Mouse (Mus musculus) MEL (cell line): ENCODE measurements around the gene Neurl2. TPM values are rescaled to one million over a fixed set of nuclear protein-coding genes. Genes with fewer than 3 reads are reported as not detected.
"Not testable (repeated sequence)": the region's sequence is repeated elsewhere in the genome, so short reads cannot be mapped to it uniquely, and the experiment has no call there.

Source experiments
- DNase-seq: peaks from one replicate; pipeline ENCODE4 v3.0.0; 2011; ENCODE audit warnings: low read depth, low spot score
- H3K27ac ChIP-seq: 2 replicates; pipeline ENCODE4 v1.5.1; 2012; ENCODE audit warnings: low read depth, mild to moderate bottlenecking, control low read depth, low read length, moderate library complexity; ENCODE audit not compliant: control insufficient read depth
- H3K27me3 ChIP-seq, 2 experiments: fragments of 150-350 bp in 1 of 2; sonication (generic) in 1 of 2; 2 replicates each; pipeline ENCODE4 v1.6.1; 2012; ENCODE audit warnings: low read length in 2 of 2, mild to moderate bottlenecking in 2 of 2, improper control_type of control experiment in 1 of 2, moderate library complexity in 1 of 2; ENCODE audit not compliant: insufficient read depth in 2 of 2, control insufficient read depth in 1 of 2
- H3K36me3 ChIP-seq, 2 experiments: 2 replicates each; pipeline ENCODE4 v1.6.1; 2012 to 2014; ENCODE audit warnings: low read length in 2 of 2, improper control_type of control experiment in 1 of 2, inconsistent platforms in 1 of 2, mild to moderate bottlenecking in 1 of 2; ENCODE audit not compliant: insufficient read depth in 2 of 2, control insufficient read depth in 1 of 2
- H3K4me1 ChIP-seq, 2 experiments: fragments of 150-350 bp in 1 of 2; sonication (generic) in 1 of 2; 2 replicates each; pipeline ENCODE4 v1.6.1; 2012; ENCODE audit warnings: low read length in 2 of 2, improper control_type of control experiment in 1 of 2, mild to moderate bottlenecking in 1 of 2; ENCODE audit not compliant: insufficient read depth in 2 of 2, control insufficient read depth in 1 of 2
- H3K4me3 ChIP-seq, 2 experiments: fragments of 150-350 bp in 1 of 2; sonication (generic) in 1 of 2; 2 replicates each; pipeline ENCODE4 v1.5.1; 2012; ENCODE audit warnings: low read depth in 2 of 2, low read length in 2 of 2, mild to moderate bottlenecking in 2 of 2, moderate library complexity in 2 of 2, control low read depth in 1 of 2, improper control_type of control experiment in 1 of 2; ENCODE audit not compliant: control insufficient read depth in 1 of 2, insufficient read depth in 1 of 2
- H3K79me2 ChIP-seq: 2 replicates; pipeline ENCODE4 v1.6.1; 2012; ENCODE audit warnings: mild to moderate bottlenecking, low read length, moderate library complexity; ENCODE audit not compliant: control insufficient read depth, poor library complexity, insufficient read depth
- H3K9ac ChIP-seq: 2 replicates; pipeline ENCODE4 v1.6.1; 2012; ENCODE audit warnings: low read depth, mild to moderate bottlenecking, control low read depth, low read length, moderate library complexity; ENCODE audit not compliant: control insufficient read depth, poor library complexity, severe bottlenecking
- H3K9me3 ChIP-seq: fragments of 150-350 bp; sonication (generic); replicated peaks from 2 replicates; pipeline ENCODE4 v1.6.1; 2012; ENCODE audit warnings: mild to moderate bottlenecking, low read length, improper control_type of control experiment, moderate library complexity; ENCODE audit not compliant: insufficient read depth
- BHLHE40 ChIP-seq: IDR thresholded peaks from 2 replicates; pipeline ENCODE4 v1.6.1; 2012; ENCODE audit warnings: low read depth, mild to moderate bottlenecking, inconsistent platforms, low read length, improper control_type of control experiment, borderline replicate concordance
- CHD1 ChIP-seq: IDR thresholded peaks from 2 replicates; pipeline ENCODE4 v1.6.1; 2012; ENCODE audit warnings: low read depth, mild to moderate bottlenecking, inconsistent platforms, low read length, improper control_type of control experiment
- CHD2 ChIP-seq: IDR thresholded peaks from 2 replicates; pipeline ENCODE4 v1.6.1; 2011; ENCODE audit warnings: low read length, improper control_type of control experiment
- CTCF ChIP-seq, 3 experiments: IDR thresholded peaks in 2 of 3; conservative IDR thresholded peaks in 1 of 3; 2 replicates each; pipeline ENCODE4 v1.5.1; 2011 to 2012; ENCODE audit warnings: low read length in 3 of 3, low read depth in 2 of 3, mild to moderate bottlenecking in 2 of 3, improper control_type of control experiment in 1 of 3, inconsistent platforms in 1 of 3, mixed read lengths in 1 of 3, moderate library complexity in 1 of 3; ENCODE audit not compliant: control insufficient read depth in 1 of 3, insufficient read depth in 1 of 3, poor library complexity in 1 of 3, severe bottlenecking in 1 of 3
- E2F4 ChIP-seq: IDR thresholded peaks from 2 replicates; pipeline ENCODE4 v1.6.1; 2011; ENCODE audit warnings: low read depth, low read length, improper control_type of control experiment, borderline replicate concordance
- ELF1 ChIP-seq: IDR thresholded peaks from 2 replicates; pipeline ENCODE4 v1.6.1; 2014; ENCODE audit warnings: low read depth, mild to moderate bottlenecking, inconsistent platforms, low read length, improper control_type of control experiment, moderate library complexity
- EP300 ChIP-seq, 2 experiments: IDR thresholded peaks; 2 replicates each; pipeline ENCODE4 v1.6.1; 2011; ENCODE audit warnings: improper control_type of control experiment in 2 of 2, low read length in 2 of 2, low read depth in 1 of 2, mild to moderate bottlenecking in 1 of 2
- ETS1 ChIP-seq: IDR thresholded peaks from 2 replicates; pipeline ENCODE4 v1.6.1; 2012; ENCODE audit warnings: low read depth, mild to moderate bottlenecking, inconsistent platforms, low read length, improper control_type of control experiment, moderate library complexity
- GABPA ChIP-seq: IDR thresholded peaks from 2 replicates; pipeline ENCODE4 v1.6.1; 2012; ENCODE audit warnings: low read depth, mild to moderate bottlenecking, inconsistent platforms, low read length, improper control_type of control experiment, moderate library complexity
- GATA1 ChIP-seq: IDR thresholded peaks from 2 replicates; pipeline ENCODE4 v1.6.1; 2011; ENCODE audit warnings: low read depth, low read length, improper control_type of control experiment
- HCFC1 ChIP-seq: IDR thresholded peaks from 2 replicates; pipeline ENCODE4 v1.6.1; 2012; ENCODE audit warnings: low read depth, mild to moderate bottlenecking, inconsistent platforms, low read length, improper control_type of control experiment, moderate library complexity
- JUND ChIP-seq: IDR thresholded peaks from 2 replicates; pipeline ENCODE4 v1.6.1; 2011; ENCODE audit warnings: low read depth, mild to moderate bottlenecking, improper control_type of control experiment, low read length
- KAT2A ChIP-seq: conservative IDR thresholded peaks from 2 replicates; pipeline ENCODE4 v1.6.1; 2012; ENCODE audit warnings: low read depth, low read length, improper control_type of control experiment, inconsistent platforms
- MEF2A ChIP-seq: IDR thresholded peaks from 2 replicates; pipeline ENCODE4 v1.6.1; 2014; ENCODE audit warnings: low read depth, mild to moderate bottlenecking, inconsistent platforms, low read length, improper control_type of control experiment; ENCODE audit not compliant: poor library complexity, insufficient replicate concordance, severe bottlenecking; ENCODE audit errors: extremely low read depth
- MXI1 ChIP-seq: IDR thresholded peaks from 2 replicates; pipeline ENCODE4 v1.6.1; 2011; ENCODE audit warnings: mild to moderate bottlenecking, low read depth, low read length, improper control_type of control experiment
- MYB ChIP-seq: IDR thresholded peaks from 2 replicates; pipeline ENCODE4 v1.6.1; 2011; ENCODE audit warnings: mild to moderate bottlenecking, low read depth, low read length, improper control_type of control experiment
- MYC ChIP-seq: IDR thresholded peaks from 2 replicates; pipeline ENCODE4 v1.6.1; 2011; ENCODE audit warnings: low read depth, mild to moderate bottlenecking, low read length, improper control_type of control experiment, moderate library complexity
- NELFE ChIP-seq: IDR thresholded peaks from 2 replicates; pipeline ENCODE4 v1.6.1; 2011; ENCODE audit warnings: low read depth, low read length, improper control_type of control experiment
- POLR2A ChIP-seq, 2 experiments: IDR thresholded peaks; 2 replicates each; pipeline ENCODE4 v1.6.1; 2011 to 2012; ENCODE audit warnings: low read length in 2 of 2, mild to moderate bottlenecking in 2 of 2, control low read depth in 1 of 2, improper control_type of control experiment in 1 of 2, low read depth in 1 of 2, moderate library complexity in 1 of 2; ENCODE audit not compliant: control insufficient read depth in 1 of 2, insufficient read depth in 1 of 2, poor library complexity in 1 of 2
- POLR2AphosphoS2 ChIP-seq: IDR thresholded peaks from 2 replicates; pipeline ENCODE4 v1.6.1; 2011; ENCODE audit warnings: low read length, improper control_type of control experiment
- POLR2AphosphoS5 ChIP-seq: IDR thresholded peaks from 2 replicates; pipeline ENCODE4 v1.6.1; 2012; ENCODE audit warnings: low read depth, borderline replicate concordance, mild to moderate bottlenecking, inconsistent platforms, low read length, moderate library complexity, mixed read lengths
- RCOR1 ChIP-seq: IDR thresholded peaks from 2 replicates; pipeline ENCODE4 v1.6.1; 2012; ENCODE audit warnings: low read depth, mild to moderate bottlenecking, inconsistent platforms, low read length, improper control_type of control experiment
- SMC3 ChIP-seq: IDR thresholded peaks from 2 replicates; pipeline ENCODE4 v1.6.1; 2011; ENCODE audit warnings: low read depth, low read length, improper control_type of control experiment
- TAL1 ChIP-seq: IDR thresholded peaks from 2 replicates; pipeline ENCODE4 v1.6.1; 2012; ENCODE audit warnings: mild to moderate bottlenecking, inconsistent platforms, low read length, moderate library complexity, mixed read lengths
- TBP ChIP-seq: IDR thresholded peaks from 2 replicates; pipeline ENCODE4 v1.8.0; 2011; ENCODE audit warnings: low read depth, low read length, improper control_type of control experiment
- USF1 ChIP-seq: IDR thresholded peaks from 2 replicates; pipeline ENCODE4 v1.6.1; 2014; ENCODE audit warnings: low read depth, mild to moderate bottlenecking, inconsistent platforms, low read length, improper control_type of control experiment, moderate library complexity
- USF2 ChIP-seq, 2 experiments: IDR thresholded peaks; 2 replicates each; pipeline ENCODE4 v1.6.1; 2011 to 2012; ENCODE audit warnings: improper control_type of control experiment in 2 of 2, low read length in 2 of 2, borderline replicate concordance in 1 of 2, inconsistent platforms in 1 of 2, low read depth in 1 of 2, mild to moderate bottlenecking in 1 of 2; ENCODE audit not compliant: insufficient read depth in 1 of 2
- ZC3H11A ChIP-seq: IDR thresholded peaks from 2 replicates; pipeline ENCODE4 v1.6.1; 2012; ENCODE audit warnings: low read depth, mild to moderate bottlenecking, inconsistent platforms, low read length, improper control_type of control experiment
- ZKSCAN1 ChIP-seq: IDR thresholded peaks from 2 replicates; pipeline ENCODE4 v1.6.1; 2012; ENCODE audit warnings: low read depth, mild to moderate bottlenecking, inconsistent platforms, low read length, improper control_type of control experiment, moderate library complexity
- polyA plus RNA-seq, 2 experiments: library from polyadenylated mRNA; stranded (reverse) in 1 of 2; unstranded in 1 of 2; fragments of >175 nt in 1 of 2; fragments of >200 nt in 1 of 2; gene quantifications; 2 replicates each; pipeline versions ENCODE4 v1.2.1 to v1.2.4; 2012; ENCODE audit warnings: low replicate concordance in 2 of 2, low read depth in 1 of 2; ENCODE audit not compliant: insufficient read length in 2 of 2, insufficient read depth in 1 of 2, missing spikeins in 1 of 2
- total RNA-seq: library from RNA; depleted of rRNA; stranded (reverse); fragments of 300-350 nt; gene quantifications from 2 replicates; pipeline ENCODE4 v1.2.3, GENCODE M21; 2012

Neurl2 gene
- total and polyA plus RNA-seq, 3 experiments: 1.6 to 2.6 TPM; not detected in 1

GRCm38 (mm10) chr2:164863411-164863810, 30.2 kb upstream of the Neurl2 start:
- not testable (repeated sequence) for H3K27ac ChIP-seq, H3K9me3 ChIP-seq, H3K9ac ChIP-seq, H3K4me3 ChIP-seq, H3K79me2 ChIP-seq, H3K27me3 ChIP-seq
- H3K36me3 ChIP-seq: peaks cover 0 to 23% of the 10 kb centered on the region in 2 experiments; a peak in 2 of 4 replicates
- peak; percentile 83 for TF ChIP-seq TBP
- TF ChIP-seq POLR2A (IDR thresholded peaks at IDR 0.05; ENCODE audit: control insufficient read depth in 1 of 2, insufficient read depth in 1 of 2, low read depth in 1 of 2, low read length in 2 of 2, poor library complexity in 1 of 2): peak in 1 of 2 experiments; percentile 62; a peak in 1 of 4 replicates
- peak; percentile 58 for TF ChIP-seq NELFE
- peaks cover 24 to 45% of the 10 kb centered on the region in 2 experiments for H3K4me1 ChIP-seq
- peak; percentile 46 for DNase-seq

- H3K4me3 ChIP-seq: peak overlapping the region in 1 of 2 experiments; percentile 5; a peak in 1 of 4 replicates
- H3K4me1 ChIP-seq: peaks cover 26 to 46% of the 10 kb centered on the region in 2 experiments
- peak; percentile 83 for DNase-seq
- peak overlapping the region; percentile 66 for H3K27ac ChIP-seq
- H3K79me2 ChIP-seq: no peaks in the 10 kb centered on the region
- peak overlapping the region; percentile 9; the same call in 1 of the 2 replicates for H3K9ac ChIP-seq
- H3K27me3 ChIP-seq: no peaks in the 10 kb centered on the region
- H3K36me3 ChIP-seq: peaks cover 0 to 25% of the 10 kb centered on the region in 2 experiments; a peak in 2 of 4 replicates
- H3K9me3 ChIP-seq: no peaks in the 10 kb centered on the region
- TF ChIP-seq USF2 (IDR thresholded peaks at IDR 0.05; ENCODE audit: borderline replicate concordance in 1 of 2, insufficient read depth in 1 of 2, low read depth in 1 of 2, low read length in 2 of 2): no peak
- peak; percentile 58 for TF ChIP-seq ELF1
- no peak for TF ChIP-seq SMC3
- peak; percentile 85 for TF ChIP-seq RCOR1
- TF ChIP-seq POLR2AphosphoS2: no peak
- TF ChIP-seq MYB: no peak; the same call in 1 of the 2 replicates
- no peak for TF ChIP-seq CHD1
- no peak for TF ChIP-seq ZKSCAN1
- no peak for TF ChIP-seq ZC3H11A
- no peak for TF ChIP-seq MEF2A
- 0 out of 2 replicates have a peak, but pooled peaks have one; percentile 34 for TF ChIP-seq MXI1
- TF ChIP-seq GATA1: peak; percentile 56
- TF ChIP-seq HCFC1: peak; percentile 24; the same call in 1 of the 2 replicates
- no peak for TF ChIP-seq TBP
- no peak for TF ChIP-seq POLR2AphosphoS5
- TF ChIP-seq ETS1: peak; percentile 72
- no peak for TF ChIP-seq BHLHE40
- no peak for TF ChIP-seq MYC
- TF ChIP-seq NELFE: no peak
- TF ChIP-seq KAT2A: no peak
- TF ChIP-seq USF1: 0 out of 2 replicates have a peak, but pooled peaks have one; percentile 14
- TF ChIP-seq E2F4: no peak
- TF ChIP-seq EP300 (IDR thresholded peaks at IDR 0.05; ENCODE audit: low read depth in 1 of 2, low read length in 2 of 2): peak; percentile 75 to 93
- TF ChIP-seq TAL1: peak; percentile 87
- TF ChIP-seq CTCF (IDR thresholded peaks at IDR 0.05 in 2 of 3, conservative IDR thresholded peaks at IDR 0.05 in 1 of 3; ENCODE audit: control insufficient read depth in 1 of 3, insufficient read depth in 1 of 3, low read depth in 2 of 3, low read length in 3 of 3, poor library complexity in 1 of 3, severe bottlenecking in 1 of 3): no peak
- no peak for TF ChIP-seq JUND
- TF ChIP-seq CHD2: no peak
- TF ChIP-seq GABPA: no peak
- no peak for TF ChIP-seq POLR2A (IDR thresholded peaks at IDR 0.05; ENCODE audit: control insufficient read depth in 1 of 2, insufficient read depth in 1 of 2, low read depth in 1 of 2, low read length in 2 of 2, poor library complexity in 1 of 2)
Observed at GRCm38 (mm10) chr2:164862179-164862861, 29.1 kb upstream of the Neurl2 start.
